Mouse (Mus musculus) bone marrow, adult 2 months (tissue): ENCODE measurements around the gene Hoxb1.

Experiments
- CTCF ChIP-seq: fragments of 200-500 bp; IDR thresholded peaks from 2 replicates; pipeline ENCODE4 v1.5.1; 2011; ENCODE audit warnings: low read length, control low read depth; ENCODE audit not compliant: control insufficient read depth, insufficient read depth
- POLR2A ChIP-seq: fragments of 200-500 bp; IDR thresholded peaks from 2 replicates; pipeline ENCODE4 v1.6.1; 2011; ENCODE audit warnings: low read depth, mild to moderate bottlenecking, control low read depth, low read length, borderline replicate concordance; ENCODE audit not compliant: control insufficient read depth

GRCm38 (mm10) chr11:96365441-96366091, at the start of gene Hoxb1:
- TF ChIP-seq POLR2A, result no peak
- no peak for TF ChIP-seq CTCF
